8 mouse cellular contexts compared by ENCODE assay signal in the genomic region with DNA sequence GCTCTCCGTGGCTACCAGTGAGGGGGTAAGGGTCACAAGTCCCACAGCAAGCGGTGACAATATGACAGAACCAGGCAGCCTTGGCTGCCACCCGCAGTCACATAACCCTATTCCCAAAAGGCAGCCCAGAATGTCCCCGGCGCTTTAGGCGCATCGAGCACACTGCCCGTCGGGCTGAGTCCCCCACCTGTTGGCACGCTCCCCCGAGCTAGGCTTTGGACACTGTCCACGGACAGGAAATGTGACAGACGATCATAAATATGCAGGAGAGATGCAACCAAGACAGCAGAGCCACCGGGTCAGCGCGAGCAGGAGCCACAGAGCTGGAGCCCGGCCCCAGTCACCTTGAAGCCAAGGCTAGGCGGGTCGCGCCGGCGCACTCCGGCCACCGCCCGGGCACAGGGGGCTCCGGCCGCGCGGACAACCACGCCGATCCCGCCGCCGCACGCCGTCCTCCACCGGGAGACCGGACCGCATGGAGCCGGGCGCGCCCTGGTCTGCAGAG. TPM values are rescaled to one million over a fixed set of nuclear protein-coding genes. Genes with fewer than 3 reads are reported as not detected.
DNase-seq lines count a peak whose midpoint lies in the region; ATAC-seq and TF ChIP-seq lines count a peak whose summit lies in the region.

No protein-coding gene starts in this region.

- peaks cover 15% of the 10 kb centered on the region for H3K27me3 ChIP-seq in lung, embryonic 14.5 days (ENCODE audit: insufficient read depth, low read length)
- peaks cover 34% of the 10 kb centered on the region for H3K27me3 ChIP-seq in forebrain, embryonic 10.5 days (ENCODE audit: poor library complexity, severe bottlenecking)
- peaks cover 7% of the 10 kb centered on the region for H3K27me3 ChIP-seq in stomach, embryonic 16.5 days (ENCODE audit: control insufficient read depth, insufficient read depth, low read length)
- no peaks in the 10 kb centered on the region for H3K27me3 ChIP-seq in thymus, adult 2 months (ENCODE audit: control insufficient read depth, insufficient read depth, low read length)

- peak overlapping the region; percentile 63 for H3K4me2 ChIP-seq in lung, embryonic 14.5 days
- H3K4me2 ChIP-seq in stomach, embryonic 16.5 days (ENCODE audit: low read depth, low read length): peak overlapping the region; percentile 65

- no peaks in the 10 kb centered on the region for H3K9me3 ChIP-seq in lung, embryonic 14.5 days (ENCODE audit: low read depth, low read length)
- H3K9me3 ChIP-seq in forebrain, embryonic 10.5 days: no peaks in the 10 kb centered on the region
- no peaks in the 10 kb centered on the region for H3K9me3 ChIP-seq in stomach, embryonic 16.5 days (replicated peaks; ENCODE audit: control insufficient read depth, low read length)

- no peak overlapping the region for H3K27ac ChIP-seq in lung, embryonic 14.5 days (ENCODE audit: low read depth)
- 0 out of 2 replicates have a peak overlapping the region, but pooled peaks have one; percentile 51 for H3K27ac ChIP-seq in forebrain, embryonic 10.5 days
- H3K27ac ChIP-seq in stomach, embryonic 16.5 days (ENCODE audit: low read length): no peak overlapping the region
- no peak overlapping the region for H3K27ac ChIP-seq in thymus, adult 2 months (ENCODE audit: control insufficient read depth, insufficient read depth, low read length)

- no peak; the same call in 1 of the 2 replicates for ATAC-seq in lung, embryonic 14.5 days (ENCODE audit: insufficient read depth)
- no peak for ATAC-seq in stomach, embryonic 16.5 days (ENCODE audit: insufficient read depth, low FRiP score)

- no peak for TF ChIP-seq POLR2A in thymus, adult 2 months (IDR thresholded peaks at IDR 0.05; ENCODE audit: control insufficient read depth, extremely low read depth, insufficient read depth, low read length, poor library complexity)

- no peak for TF ChIP-seq CTCF in lung, embryonic 14.5 days (IDR thresholded peaks at IDR 0.05; ENCODE audit: low read depth)
- TF ChIP-seq CTCF in thymus, adult 2 months (IDR thresholded peaks at IDR 0.05; ENCODE audit: borderline replicate concordance, control insufficient read depth, extremely low read depth, insufficient read depth, low read length, poor library complexity): no peak

- peak overlapping the region; percentile 35 for H3K4me3 ChIP-seq in lung, embryonic 14.5 days (ENCODE audit: low read depth, low read length)
- peak overlapping the region; percentile 54 for H3K4me3 ChIP-seq in forebrain, embryonic 10.5 days
- H3K4me3 ChIP-seq in stomach, embryonic 16.5 days (replicated peaks; ENCODE audit: low read length): peak overlapping the region; percentile 44
- no peak overlapping the region for H3K4me3 ChIP-seq in thymus, adult 2 months (ENCODE audit: control insufficient read depth, insufficient read depth, low read length)

- H3K9ac ChIP-seq in lung, embryonic 14.5 days: peak overlapping the region; percentile 52
- H3K9ac ChIP-seq in stomach, embryonic 16.5 days (ENCODE audit: low read length): peak overlapping the region; percentile 52; the same call in 1 of the 2 replicates

- peak; percentile 10 for DNase-seq in lung, embryonic 14.5 days
- no peak for DNase-seq in lung, adult 18-20 months
- DNase-seq in forebrain, embryonic 10.5 days (ENCODE audit: extremely low spot score, low spot score): peak; percentile 22
- DNase-seq in liver: peak; percentile 4
- no peak for DNase-seq in frontal cortex, postnatal 10 days (ENCODE audit: low spot score in 2 of 2)
- DNase-seq in right cerebral cortex, postnatal 25 days: no peak
- no peak for DNase-seq in thymus, adult 2 months

- no peaks in the 10 kb centered on the region for H3K36me3 ChIP-seq in lung, embryonic 14.5 days (ENCODE audit: insufficient read depth)
- H3K36me3 ChIP-seq in forebrain, embryonic 10.5 days (replicated peaks): no peaks in the 10 kb centered on the region
- H3K36me3 ChIP-seq in stomach, embryonic 16.5 days (ENCODE audit: control insufficient read depth, insufficient read depth, low read length): no peaks in the 10 kb centered on the region
- H3K36me3 ChIP-seq in thymus, adult 2 months (ENCODE audit: control insufficient read depth, insufficient read depth, low read length): no peaks in the 10 kb centered on the region

- H3K4me1 ChIP-seq in lung, embryonic 14.5 days (ENCODE audit: insufficient read depth): no peaks in the 10 kb centered on the region
- peaks cover 6% of the 10 kb centered on the region for H3K4me1 ChIP-seq in forebrain, embryonic 10.5 days
- H3K4me1 ChIP-seq in stomach, embryonic 16.5 days (ENCODE audit: control insufficient read depth, insufficient read depth, low read length): no peaks in the 10 kb centered on the region
- no peaks in the 10 kb centered on the region for H3K4me1 ChIP-seq in thymus, adult 2 months (replicated peaks; ENCODE audit: control insufficient read depth, insufficient read depth, low read length)

- 4% methylated on average over 42 of the region's 42 CpGs for WGBS in lung, embryonic 14.5 days
- WGBS in forebrain, embryonic 10.5 days: 3% methylated on average over 42 of the region's 42 CpGs
- WGBS in stomach, embryonic 16.5 days: 2% methylated on average over 42 of the region's 42 CpGs
- 10% methylated on average over 42 of the region's 42 CpGs for WGBS in thymus, adult 2 months

RNA-seq across cellular contexts. Expression of a gene that starts 40.9 kb away (rescaled TPM):
- polyA plus RNA-seq in lung, embryonic 14.5 days (2014; fragmentation: Nextera tagmentation; extraction: Ambion mirVana): 0.26 and 0.28 TPM in 2 replicates
- 0.07 TPM in 1 of 2 replicates, not detected in the other for polyA plus RNA-seq in forebrain, embryonic 10.5 days (2016; fragmentation: Nextera tagmentation; extraction: Ambion mirVana)
- polyA plus RNA-seq in stomach, embryonic 16.5 days (2015; fragmentation: Nextera tagmentation; extraction: Ambion mirVana): 0.06 TPM in 1 of 2 replicates, not detected in the other
- polyA plus RNA-seq in thymus, adult 2 months (2012; rRNA removed): not detected in 2 replicates

RNA-seq across cellular contexts. Expression of a gene that starts 44.5 kb away (rescaled TPM):
- 0.32 and 0.39 TPM in 2 replicates for polyA plus RNA-seq in lung, embryonic 14.5 days (2014; fragmentation: Nextera tagmentation; extraction: Ambion mirVana)
- 0.20 and 0.21 TPM in 2 replicates for polyA plus RNA-seq in forebrain, embryonic 10.5 days (2016; fragmentation: Nextera tagmentation; extraction: Ambion mirVana)
- polyA plus RNA-seq in stomach, embryonic 16.5 days (2015; fragmentation: Nextera tagmentation; extraction: Ambion mirVana): 0.63 and 0.94 TPM in 2 replicates
- 7.8 and 11.1 TPM in 2 replicates for polyA plus RNA-seq in thymus, adult 2 months (2012; rRNA removed)

Comparison
In these comparisons a context has a peak if more than half of its experiments do, and no peak if none do; other contexts are left out.
1. DNase-seq: peak in lung, embryonic 14.5 days (single experiment), forebrain, embryonic 10.5 days (single experiment) and liver (single experiment); none in lung, adult 18-20 months (0 of 2), frontal cortex, postnatal 10 days (0 of 2), right cerebral cortex, postnatal 25 days (single experiment) and thymus, adult 2 months (single experiment).